Mouse (Mus musculus) brain, embryonic 18.5 days (tissue): Measurements from ENCODE around the gene Ikzf3.
A peak's percentile ranks its signal among the peaks of the same experiment; 100 is the strongest.

Source experiments
- DNase-seq: peaks from one replicate; pipeline ENCODE4 v3.0.0-alpha.2; 2012; ENCODE audit warnings: low read depth, low spot score

Ikzf3 gene

DNA sequence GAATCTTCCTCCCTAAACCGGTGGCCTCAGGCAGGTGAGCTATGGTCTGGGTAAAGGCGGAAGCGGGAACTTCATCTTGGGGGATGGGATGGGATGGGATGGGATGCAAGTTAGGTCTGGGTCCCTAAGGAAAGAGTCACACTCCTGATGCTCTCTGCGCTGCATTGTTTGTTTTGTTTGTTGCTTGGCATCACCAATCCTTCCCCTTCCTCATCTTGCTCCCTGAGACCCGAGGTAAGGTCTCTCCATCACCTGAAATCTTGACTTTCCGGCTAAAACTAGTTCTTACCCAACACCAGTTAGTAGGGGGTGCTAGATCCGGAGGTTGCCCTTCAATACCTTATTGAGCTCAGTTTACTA lies 98.4 kb downstream of the Ikzf3 start:
- DNase-seq, result no peak

DNA sequence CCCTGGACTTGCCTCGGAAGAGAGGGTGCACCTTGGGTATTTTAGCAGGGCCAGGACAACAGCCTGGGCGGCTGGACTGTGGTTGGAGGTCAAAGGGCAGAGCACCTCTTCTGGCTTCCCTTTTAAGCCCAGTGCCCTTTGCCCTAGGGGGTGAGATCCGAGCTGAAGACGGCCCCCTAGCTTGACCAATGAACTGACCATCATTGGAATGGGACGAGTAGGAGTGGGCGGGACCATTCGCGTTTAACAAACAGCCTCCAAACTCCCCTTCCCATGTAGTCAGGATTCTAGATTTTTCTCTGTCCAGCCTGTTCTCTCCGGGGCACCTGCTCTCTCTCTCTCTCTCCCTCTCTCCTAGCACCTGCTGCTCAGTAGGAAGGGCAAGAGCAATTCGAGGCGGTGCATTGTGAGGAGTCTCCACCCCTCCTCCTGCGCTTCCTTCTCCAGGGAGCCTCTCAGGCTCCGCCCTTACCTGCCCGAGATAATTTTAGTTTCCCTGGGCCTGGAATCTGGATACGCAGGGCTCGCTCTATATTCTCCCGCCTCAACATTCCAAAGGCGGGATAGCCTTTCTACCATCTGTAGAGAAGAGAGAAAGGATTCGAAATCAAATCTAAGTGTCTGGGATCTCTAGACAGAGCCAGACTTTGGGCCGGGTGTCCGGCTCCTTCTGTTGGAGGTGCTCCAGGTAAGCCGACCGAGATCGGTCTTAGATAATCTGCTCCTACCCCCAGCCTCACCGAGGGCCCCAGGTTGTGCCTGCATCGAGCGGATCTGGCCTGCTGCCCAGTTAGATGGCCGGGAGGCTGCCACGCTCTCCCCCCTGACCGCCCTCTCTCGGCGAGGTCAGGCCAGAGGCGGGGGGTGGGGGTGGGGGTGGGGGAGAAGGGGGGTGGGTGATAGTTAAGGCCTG lies 99.0 kb downstream of the Ikzf3 start:
- no peak for DNase-seq

DNA sequence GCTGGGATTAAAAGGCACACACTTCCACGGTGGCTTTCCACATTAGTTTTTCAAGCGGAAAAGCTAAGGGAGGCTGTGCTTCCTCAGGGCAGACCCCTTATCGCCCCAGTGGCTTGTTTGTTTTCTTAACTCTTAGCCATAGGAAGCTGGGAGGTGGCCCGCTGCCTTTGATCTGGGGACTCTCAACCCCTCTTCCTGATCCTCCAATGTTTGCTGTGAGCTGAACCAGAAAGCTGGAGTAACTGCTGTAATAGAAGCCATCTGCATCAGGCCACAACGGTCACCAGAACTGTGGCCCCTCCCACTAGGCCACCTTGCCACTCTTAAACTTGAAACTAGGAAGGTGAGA lies 99.6 kb downstream of the Ikzf3 start, which contains the start of gene Grb7:
Gene Grb7 (plus strand): TSS at position 182 of the 349 bp plus-strand sequence.
- DNase-seq, result no peak

DNA sequence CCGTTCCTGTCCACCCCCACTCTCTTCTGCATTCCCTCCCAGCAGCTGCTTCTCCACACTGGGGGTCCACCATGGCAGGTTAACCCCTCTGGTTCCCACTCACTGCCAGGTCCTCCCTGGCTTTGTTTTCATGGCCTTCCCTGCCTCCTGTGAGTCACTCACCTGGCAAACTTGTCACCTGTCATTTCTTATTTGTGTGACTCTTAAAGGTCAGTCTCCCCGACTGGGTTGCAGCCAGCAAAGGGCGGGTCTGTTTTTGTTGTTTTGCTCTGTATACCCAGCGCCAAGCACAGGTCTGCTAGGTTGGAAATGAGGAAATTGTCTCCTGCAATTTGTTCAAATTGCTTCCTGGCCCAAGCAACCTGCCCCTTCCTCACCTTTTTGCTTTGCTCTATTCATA lies 100.2 kb downstream of the Ikzf3 start:
- DNase-seq, result no peak

DNA sequence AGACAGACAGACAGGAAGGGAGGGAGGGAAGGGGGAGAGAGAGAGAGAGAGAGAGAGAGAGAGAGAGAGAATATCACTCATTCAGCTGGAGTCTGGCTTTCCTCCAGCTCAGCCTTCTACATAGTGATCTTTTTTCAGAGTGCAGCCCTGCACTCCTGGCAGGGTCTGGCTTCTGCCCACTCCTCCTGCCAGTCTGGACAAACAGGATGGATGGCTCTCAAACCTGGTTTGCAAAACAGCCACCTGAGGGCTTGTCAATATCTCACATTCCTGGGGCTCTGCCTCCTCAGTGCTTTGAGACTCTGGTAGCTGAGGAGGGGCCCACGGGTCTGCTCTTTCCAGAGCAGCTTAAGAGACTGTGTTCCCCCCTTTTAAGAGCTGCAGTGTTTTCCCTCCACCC lies 100.6 kb downstream of the Ikzf3 start:
- DNase-seq, result no peak

DNA sequence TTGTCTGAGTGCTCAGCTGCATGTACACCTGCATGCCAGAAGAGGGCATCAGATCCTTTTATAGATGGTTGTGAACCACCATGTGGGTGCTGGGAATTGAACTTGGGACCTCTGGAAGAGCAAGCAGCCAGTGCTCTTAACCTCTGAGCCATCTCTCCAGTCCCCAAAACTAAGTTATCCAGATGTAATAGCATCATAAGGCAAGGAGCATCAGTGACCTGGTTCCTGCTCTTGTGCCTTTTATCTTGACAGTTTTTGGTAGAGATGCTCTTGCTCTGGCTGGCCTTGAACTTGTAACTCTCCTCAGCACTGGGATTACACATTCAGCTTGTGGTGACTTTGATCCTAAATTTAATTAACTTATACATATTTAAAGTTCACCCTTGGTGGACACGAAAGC lies 102.1 kb downstream of the Ikzf3 start:
- DNase-seq, result no peak

DNA sequence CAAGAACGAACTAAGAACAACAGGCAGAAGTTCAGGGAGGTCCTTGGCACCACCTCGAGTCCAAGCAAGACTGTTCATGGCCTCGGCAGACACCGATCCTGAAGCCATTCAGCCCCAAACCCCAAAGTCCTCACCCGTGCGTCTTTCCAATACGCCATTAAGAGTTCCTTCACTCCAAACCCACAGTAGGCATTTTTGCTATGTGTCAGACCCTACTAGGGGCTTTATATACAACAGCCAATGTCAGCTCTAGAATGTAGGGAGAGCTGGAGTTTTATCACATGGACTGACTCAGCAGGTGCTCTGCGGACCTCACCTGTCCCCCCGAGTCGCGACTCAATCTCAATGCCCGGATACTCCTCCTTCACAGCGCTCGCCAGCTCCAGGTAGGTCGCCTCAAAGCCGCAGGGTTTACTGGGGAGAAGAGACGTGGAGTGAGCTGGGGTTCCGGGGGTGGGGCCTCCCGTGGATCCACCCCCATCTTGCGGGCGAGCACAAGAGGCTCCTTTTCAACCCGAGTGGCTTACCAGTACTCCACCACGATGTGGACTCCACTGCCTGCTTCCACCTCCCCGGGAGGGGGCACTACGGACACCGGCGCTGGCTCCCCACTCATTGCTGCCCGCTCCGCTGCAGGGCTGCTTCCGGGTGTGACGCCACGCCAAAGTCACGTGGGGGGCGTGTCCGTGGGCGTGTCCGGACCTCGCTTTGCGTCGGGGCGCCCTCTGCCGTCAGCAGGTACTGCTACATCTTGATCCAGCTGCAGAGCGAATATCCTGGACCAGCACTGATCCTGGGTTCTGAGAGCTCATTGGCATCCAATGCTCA lies 107.3 kb downstream of the Ikzf3 start, which contains the start of gene Mien1:
Gene Mien1 (minus strand): TSS at position 661 of the 828 bp plus-strand sequence.
- DNase-seq, result peak; percentile 81

DNA sequence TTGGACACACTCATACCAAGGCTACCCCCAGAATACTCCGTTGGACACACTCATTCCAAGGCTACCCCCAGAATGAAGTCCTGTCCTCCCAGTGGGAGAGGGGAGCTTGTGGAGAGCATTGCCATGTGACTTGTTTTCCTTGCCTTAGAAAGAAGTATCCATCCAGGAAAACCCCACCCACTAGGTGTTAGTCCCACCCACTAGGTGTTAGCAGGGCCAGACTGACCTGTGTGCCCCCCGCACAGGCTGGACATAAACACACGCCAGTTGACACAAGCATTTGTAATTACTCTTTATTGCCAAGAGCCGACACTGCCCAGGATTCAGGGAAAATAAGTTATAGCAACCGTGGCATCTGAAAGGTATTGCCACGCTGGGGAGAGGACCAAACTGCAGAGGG lies 108.4 kb downstream of the Ikzf3 start:
- DNase-seq, result no peak

DNA sequence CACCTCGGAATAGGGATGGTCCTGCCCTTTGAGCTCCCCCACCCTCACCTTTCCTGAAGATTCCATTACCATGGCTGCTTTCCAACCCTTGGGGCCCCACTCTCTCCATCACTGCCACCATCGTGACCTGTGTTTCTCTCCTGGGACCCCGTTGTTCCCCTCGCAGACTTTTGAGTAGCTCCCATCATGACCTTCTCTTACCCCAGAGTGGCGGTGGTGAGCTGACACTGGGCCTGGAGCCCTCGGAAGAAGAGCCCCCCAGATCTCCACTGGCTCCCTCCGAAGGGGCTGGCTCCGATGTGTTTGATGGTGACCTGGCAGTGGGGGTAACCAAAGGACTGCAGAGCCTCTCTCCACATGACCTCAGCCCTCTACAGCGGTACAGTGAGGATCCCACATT lies 110.1 kb downstream of the Ikzf3 start:
- DNase-seq, result no peak

DNA sequence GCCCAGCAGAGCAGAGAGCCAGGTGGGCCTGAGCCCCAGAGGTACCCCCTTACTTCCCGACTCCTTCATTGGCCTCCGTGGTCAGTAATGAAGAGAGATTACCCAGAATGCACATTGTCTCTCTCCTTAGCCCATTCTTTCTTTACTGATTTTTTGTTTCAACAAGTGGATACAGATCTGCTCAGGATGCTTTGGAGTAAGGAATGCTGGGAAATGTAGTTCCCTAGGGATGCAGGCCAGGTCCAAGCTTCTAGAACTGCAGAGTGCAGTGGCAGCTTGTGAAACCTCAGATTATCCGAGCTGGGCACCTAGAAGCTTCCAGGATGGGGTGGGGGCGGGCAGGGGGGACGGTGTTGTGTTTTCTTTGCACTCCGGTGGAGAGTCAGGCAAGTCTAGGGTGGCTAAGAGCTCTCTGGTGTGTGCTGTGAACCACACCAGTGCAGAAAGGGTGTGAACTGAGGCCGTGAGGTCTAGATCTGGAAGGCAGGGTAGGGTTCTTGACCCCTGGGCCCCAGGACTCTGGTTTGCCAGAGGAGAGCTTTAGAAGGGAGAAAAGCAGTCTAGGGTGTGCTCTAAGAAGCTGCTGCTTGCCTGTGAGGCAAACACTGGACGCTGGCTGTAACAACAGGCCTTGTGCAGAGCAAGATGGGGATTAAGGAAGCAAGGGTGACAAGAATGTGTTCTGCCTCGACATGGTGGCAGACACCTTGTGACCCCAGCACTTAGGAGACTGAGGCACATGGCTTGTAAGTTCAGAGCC lies 113.9 kb downstream of the Ikzf3 start:
- no peak for DNase-seq

DNA sequence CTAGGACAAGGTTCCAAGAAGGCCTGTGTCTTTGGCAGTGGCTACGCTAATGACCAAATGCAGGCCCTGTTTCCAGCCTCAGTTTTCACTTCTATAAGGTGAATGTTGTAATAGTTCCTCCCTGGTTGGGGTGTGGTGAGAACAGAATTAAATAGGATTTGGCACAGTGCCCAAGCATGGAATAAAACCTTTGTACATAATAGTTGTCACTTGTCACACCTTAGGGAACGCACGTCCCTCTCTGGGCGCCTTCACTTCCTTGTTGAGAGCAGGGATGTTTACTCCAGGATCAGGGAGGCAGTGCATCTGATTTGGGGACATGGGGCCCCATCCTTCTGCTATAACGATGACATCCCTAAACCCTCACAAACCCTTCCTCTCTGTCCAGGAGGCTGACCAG lies 117.4 kb downstream of the Ikzf3 start:
- DNase-seq, result no peak

DNA sequence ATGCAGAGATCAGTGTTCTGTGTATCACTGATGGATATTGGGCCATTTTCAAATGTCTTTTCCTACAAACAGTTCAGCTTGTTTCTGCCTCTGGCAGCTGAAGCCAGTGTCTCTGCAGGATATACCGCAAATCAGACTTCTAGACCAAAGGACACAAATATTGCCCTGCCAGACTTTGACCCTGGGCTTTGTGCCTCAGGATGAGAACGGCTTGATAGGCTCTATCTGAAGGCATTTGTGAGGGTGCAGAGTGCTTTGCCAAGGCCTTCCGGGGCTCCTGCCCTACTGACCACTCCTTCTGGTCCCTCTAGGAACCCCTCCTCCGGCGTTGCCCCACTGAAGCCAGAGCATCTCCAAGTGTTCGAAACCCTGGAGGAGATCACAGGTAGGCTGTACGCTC lies 119.2 kb downstream of the Ikzf3 start:
- DNase-seq, result no peak

DNA sequence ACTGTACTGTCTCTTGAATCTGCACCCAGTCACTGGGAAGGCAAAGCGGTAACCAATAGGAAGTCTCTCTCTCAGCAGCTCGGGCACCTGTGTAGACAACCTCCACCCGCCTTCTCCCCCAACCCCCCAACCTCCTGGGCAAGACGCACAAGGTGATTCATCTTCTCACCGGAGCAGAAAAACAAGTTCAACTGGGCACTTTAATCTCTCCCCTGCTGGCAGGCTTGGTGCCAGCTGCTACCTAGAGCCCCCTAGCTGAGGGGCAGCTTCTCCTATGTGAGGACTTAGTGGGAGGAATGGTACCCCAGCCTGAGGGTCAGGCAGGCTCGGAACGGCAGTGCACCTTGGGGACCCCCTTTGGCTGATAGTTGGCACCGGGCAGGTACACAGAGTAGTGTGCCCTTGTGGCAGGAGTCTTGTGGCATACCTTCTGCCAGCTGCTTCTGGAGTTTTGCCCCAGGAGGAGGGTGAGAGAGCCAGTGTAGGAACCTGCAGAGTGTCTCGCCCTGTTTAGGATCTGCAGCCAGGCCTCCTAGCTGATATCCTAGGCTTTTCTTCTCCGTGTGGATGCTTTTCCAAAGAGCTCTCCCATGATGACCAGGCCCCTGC lies 126.8 kb downstream of the Ikzf3 start:
- DNase-seq, result no peak

DNA sequence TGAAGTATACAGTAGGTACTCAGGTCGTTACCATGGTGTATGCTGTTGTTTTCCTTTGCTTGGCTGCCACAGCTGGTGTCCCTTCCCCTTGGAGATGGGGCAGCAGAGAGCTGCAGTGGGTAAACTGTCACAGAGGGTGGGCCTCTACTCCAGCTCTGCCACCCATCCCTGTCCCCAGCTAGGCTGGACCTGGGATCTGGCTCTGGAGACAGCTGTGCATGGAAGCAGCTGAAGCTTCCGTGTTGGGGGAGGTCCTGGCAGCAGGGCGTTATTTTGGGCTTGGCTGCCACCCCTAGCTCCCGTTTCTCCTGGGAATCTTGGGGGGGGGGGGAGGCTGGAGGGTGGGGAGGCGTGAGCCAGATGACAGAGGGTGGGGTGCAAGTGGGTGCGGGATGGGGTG lies 127.6 kb downstream of the Ikzf3 start:
- no peak for DNase-seq

DNA sequence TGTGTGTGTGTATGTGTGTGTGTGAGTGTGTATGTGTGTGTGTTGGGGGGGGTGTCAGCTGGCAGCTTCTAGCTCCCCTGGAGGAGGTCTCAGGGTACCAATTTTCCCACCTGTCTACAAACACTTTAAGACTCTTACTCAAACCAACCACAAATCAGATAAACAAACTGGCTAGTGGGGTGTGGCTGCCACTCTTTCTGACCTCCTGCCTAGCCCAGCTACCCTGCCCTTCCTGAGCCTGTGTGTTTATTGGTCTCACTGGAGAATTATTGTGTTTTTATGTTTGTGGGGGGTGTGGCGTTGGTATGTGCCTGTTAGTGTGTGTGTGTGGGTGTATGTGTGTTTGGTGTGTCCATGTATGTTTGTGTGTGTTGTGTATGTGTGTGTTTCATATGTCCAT lies 128.8 kb downstream of the Ikzf3 start:
- no peak for DNase-seq
